Mouse (Mus musculus) G1E (cell line): ENCODE measurements around the gene Ctc1.

Experiments used
- CTCF ChIP-seq: IDR thresholded peaks from 2 replicates; pipeline ENCODE4 v1.5.1; 2012; ENCODE audit warnings: low read depth, low read length, inconsistent platforms, mixed read lengths
- GATA1 ChIP-seq: IDR thresholded peaks from 2 replicates; pipeline ENCODE4 v1.6.1; 2012; ENCODE audit warnings: borderline replicate concordance, low read length, inconsistent platforms, mixed read lengths
- GATA2 ChIP-seq: IDR thresholded peaks from 2 replicates; pipeline ENCODE4 v1.6.1; 2012; ENCODE audit warnings: low read depth, low read length, inconsistent platforms, borderline replicate concordance
- POLR2AphosphoS5 ChIP-seq: IDR thresholded peaks from 2 replicates; pipeline ENCODE4 v1.6.1; 2012; ENCODE audit warnings: low read depth, low read length, inconsistent platforms; ENCODE audit not compliant: insufficient replicate concordance
- TAL1 ChIP-seq: conservative IDR thresholded peaks from 2 replicates; pipeline ENCODE4 v1.6.1; 2012; ENCODE audit warnings: low read depth, low read length, inconsistent platforms, mixed read lengths

GRCm38 (mm10) chr11:69051771-69052170, 36.1 kb downstream of the Ctc1 start:
- TF ChIP-seq CTCF (no peak), GATA1 (no peak), GATA2 (no peak), POLR2AphosphoS5 (no peak), TAL1 (no peak)
